Mouse (Mus musculus): ENCODE data around the gene Tekt3. TPM values are rescaled to one million over a fixed set of nuclear protein-coding genes. Genes with fewer than 3 reads are reported as not detected.

Gene Tekt3
- polyA plus RNA-seq, 1 experiment from 2014 or later: 0.79 TPM

DNA sequence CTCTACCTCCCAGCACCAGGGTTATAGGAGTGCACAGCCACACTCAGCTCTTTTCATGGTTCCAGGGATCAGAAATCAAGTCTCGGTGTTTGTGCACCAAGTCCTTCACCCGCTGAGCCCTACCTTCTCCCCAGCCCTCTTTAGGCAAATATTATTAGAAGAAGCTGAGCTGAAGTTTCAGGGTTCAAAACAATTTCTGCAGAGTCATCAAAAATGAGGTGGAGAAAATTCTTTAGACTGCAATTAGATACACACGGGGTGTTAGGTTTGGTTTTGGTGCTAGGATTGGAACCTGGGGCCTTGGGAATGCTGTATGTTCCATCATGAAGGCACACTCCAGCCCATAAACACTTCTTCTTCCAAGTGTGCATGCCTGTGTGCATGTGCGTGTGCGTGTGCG lies 27.2 kb downstream of the Tekt3 start:
- ATAC-seq (no peak), DNase-seq (ENCODE audit: low spot score) (no peak)
- no peak overlapping the region for H3K4me3 ChIP-seq (ENCODE audit: low read depth, low read length)
- H3K36me3 ChIP-seq (ENCODE audit: insufficient read depth, low read length): no peaks in the 10 kb centered on the region
- 72% methylated on average over 6 of the region's 6 CpGs for WGBS
- no peak overlapping the region for H3K4me2 ChIP-seq (replicated peaks; ENCODE audit: low read depth, low read length)
- H3K9me3 ChIP-seq (ENCODE audit: low read length): no peaks in the 10 kb centered on the region
- TF ChIP-seq CTCF (IDR thresholded peaks at IDR 0.05) (no peak), EP300 (IDR thresholded peaks at IDR 0.05) (no peak)
- no peaks in the 10 kb centered on the region for H3K27me3 ChIP-seq (replicated peaks; ENCODE audit: insufficient read depth, low read length)
- H3K9ac ChIP-seq (replicated peaks; ENCODE audit: low read depth): no peak overlapping the region
- peaks cover 4% of the 10 kb centered on the region; the same call in 1 of the 2 replicates for H3K4me1 ChIP-seq (ENCODE audit: insufficient read depth, low read depth, low read length)
- no peak overlapping the region for H3K27ac ChIP-seq (ENCODE audit: low read length)

GRCm38 (mm10) chr11:63090210-63090609 lies 28.8 kb downstream of the Tekt3 start:
- H3K4me1 ChIP-seq (ENCODE audit: insufficient read depth, low read depth, low read length): peaks cover 4% of the 10 kb centered on the region; the same call in 1 of the 2 replicates
- H3K27ac ChIP-seq (ENCODE audit: low read length): no peak overlapping the region
- H3K9me3 ChIP-seq (ENCODE audit: low read length): no peaks in the 10 kb centered on the region
- 27% methylated on average over 4 of the region's 4 CpGs for WGBS
- peak; percentile 55 for DNase-seq (ENCODE audit: low spot score)
- no peak overlapping the region for H3K9ac ChIP-seq (replicated peaks; ENCODE audit: low read depth)
- no peak overlapping the region for H3K4me2 ChIP-seq (replicated peaks; ENCODE audit: low read depth, low read length)
- ATAC-seq: no peak
- H3K36me3 ChIP-seq (ENCODE audit: insufficient read depth, low read length): no peaks in the 10 kb centered on the region
- H3K27me3 ChIP-seq (replicated peaks; ENCODE audit: insufficient read depth, low read length): no peaks in the 10 kb centered on the region
- H3K4me3 ChIP-seq (ENCODE audit: low read depth, low read length): no peak overlapping the region
- TF ChIP-seq CTCF (IDR thresholded peaks at IDR 0.05): no peak
- TF ChIP-seq EP300 (IDR thresholded peaks at IDR 0.05): no peak

DNA sequence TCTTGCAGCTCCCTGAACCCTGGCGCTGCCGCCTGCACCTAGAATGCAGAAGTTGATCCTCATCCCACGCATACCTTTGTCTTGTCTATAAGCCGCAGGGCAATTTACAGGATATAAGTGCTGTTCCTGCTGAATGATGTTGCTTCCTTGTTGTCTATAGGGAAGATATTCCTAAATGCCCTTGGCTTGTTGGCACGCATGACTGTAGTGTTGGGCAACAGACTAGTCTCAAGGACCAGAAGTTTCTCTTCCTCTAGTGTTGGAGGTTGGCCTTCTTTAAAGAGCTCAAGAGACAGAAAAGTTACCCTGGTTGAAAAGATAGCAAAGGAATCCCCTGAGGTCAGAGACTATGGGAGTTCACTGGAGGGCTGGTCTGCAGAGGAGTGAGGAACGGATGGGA lies 29.5 kb downstream of the Tekt3 start:
- H3K9ac ChIP-seq (replicated peaks; ENCODE audit: low read depth): no peak overlapping the region
- H3K27me3 ChIP-seq (replicated peaks; ENCODE audit: insufficient read depth, low read length): no peaks in the 10 kb centered on the region
- no peaks in the 10 kb centered on the region for H3K36me3 ChIP-seq (ENCODE audit: insufficient read depth, low read length)
- DNase-seq (ENCODE audit: low spot score): no peak
- no peaks in the 10 kb centered on the region for H3K9me3 ChIP-seq (ENCODE audit: low read length)
- H3K4me2 ChIP-seq (replicated peaks; ENCODE audit: low read depth, low read length): no peak overlapping the region
- peaks cover 4% of the 10 kb centered on the region; the same call in 1 of the 2 replicates for H3K4me1 ChIP-seq (ENCODE audit: insufficient read depth, low read depth, low read length)
- H3K27ac ChIP-seq (ENCODE audit: low read length): no peak overlapping the region
- no peak overlapping the region for H3K4me3 ChIP-seq (ENCODE audit: low read depth, low read length)
- 92% methylated on average over 6 of the region's 6 CpGs for WGBS
- no peak for TF ChIP-seq CTCF (IDR thresholded peaks at IDR 0.05)
- no peak for ATAC-seq

DNA sequence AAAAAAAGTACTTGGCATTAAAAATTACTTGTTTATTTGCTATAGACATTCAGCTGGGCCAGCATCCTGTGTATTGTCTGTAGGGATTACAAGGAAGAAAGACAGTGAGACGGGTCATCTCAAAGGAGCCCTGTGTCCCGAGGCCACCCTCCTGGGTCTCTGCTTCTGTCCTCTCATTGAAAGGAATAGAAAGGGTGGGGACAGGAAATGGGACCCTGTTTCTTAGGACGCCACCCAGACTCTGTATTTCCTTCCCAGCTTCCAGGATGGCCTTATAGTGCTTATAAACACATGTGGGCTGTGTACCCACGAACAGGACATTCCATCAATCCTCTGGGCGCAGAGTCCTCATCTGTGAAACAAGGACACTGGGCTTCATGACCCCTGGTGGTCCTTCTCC lies 30.8 kb downstream of the Tekt3 start:
- no peaks in the 10 kb centered on the region for H3K36me3 ChIP-seq (ENCODE audit: insufficient read depth, low read length)
- WGBS: 47% methylated on average over 5 of the region's 5 CpGs
- H3K9me3 ChIP-seq (ENCODE audit: low read length): no peaks in the 10 kb centered on the region
- no peaks in the 10 kb centered on the region for H3K27me3 ChIP-seq (replicated peaks; ENCODE audit: insufficient read depth, low read length)
- peak overlapping the region; percentile 33 for H3K27ac ChIP-seq (ENCODE audit: low read length)
- peak; percentile 87 for ATAC-seq
- peak; percentile 53 for DNase-seq (ENCODE audit: low spot score)
- H3K4me1 ChIP-seq (ENCODE audit: insufficient read depth, low read depth, low read length): peaks cover 4% of the 10 kb centered on the region; the same call in 1 of the 2 replicates
- H3K9ac ChIP-seq (replicated peaks; ENCODE audit: low read depth): no peak overlapping the region
- no peak overlapping the region for H3K4me3 ChIP-seq (ENCODE audit: low read depth, low read length)
- no peak overlapping the region for H3K4me2 ChIP-seq (replicated peaks; ENCODE audit: low read depth, low read length)
- peak; percentile 95 for TF ChIP-seq EP300 (IDR thresholded peaks at IDR 0.05)
- TF ChIP-seq CTCF (IDR thresholded peaks at IDR 0.05): peak; percentile 46

GRCm38 (mm10) chr11:63093601-63094000 lies 32.1 kb downstream of the Tekt3 start:
- no peak overlapping the region for H3K4me2 ChIP-seq (replicated peaks; ENCODE audit: low read depth, low read length)
- ATAC-seq (peak; percentile 61), DNase-seq (ENCODE audit: low spot score) (peak; percentile 39)
- 0 out of 2 replicates have a peak overlapping the region, but pooled peaks have one; percentile 58 for H3K27ac ChIP-seq (ENCODE audit: low read length)
- TF ChIP-seq CTCF (IDR thresholded peaks at IDR 0.05) (no peak), EP300 (IDR thresholded peaks at IDR 0.05) (peak; percentile 82)
- H3K36me3 ChIP-seq (ENCODE audit: insufficient read depth, low read length): no peaks in the 10 kb centered on the region
- WGBS: 33% methylated on average over 5 of the region's 5 CpGs
- no peak overlapping the region for H3K9ac ChIP-seq (replicated peaks; ENCODE audit: low read depth)
- no peak overlapping the region for H3K4me3 ChIP-seq (ENCODE audit: low read depth, low read length)
- no peaks in the 10 kb centered on the region for H3K9me3 ChIP-seq (ENCODE audit: low read length)
- H3K27me3 ChIP-seq (replicated peaks; ENCODE audit: insufficient read depth, low read length): no peaks in the 10 kb centered on the region
- peaks cover 4% of the 10 kb centered on the region; the same call in 1 of the 2 replicates for H3K4me1 ChIP-seq (ENCODE audit: insufficient read depth, low read depth, low read length)

DNA sequence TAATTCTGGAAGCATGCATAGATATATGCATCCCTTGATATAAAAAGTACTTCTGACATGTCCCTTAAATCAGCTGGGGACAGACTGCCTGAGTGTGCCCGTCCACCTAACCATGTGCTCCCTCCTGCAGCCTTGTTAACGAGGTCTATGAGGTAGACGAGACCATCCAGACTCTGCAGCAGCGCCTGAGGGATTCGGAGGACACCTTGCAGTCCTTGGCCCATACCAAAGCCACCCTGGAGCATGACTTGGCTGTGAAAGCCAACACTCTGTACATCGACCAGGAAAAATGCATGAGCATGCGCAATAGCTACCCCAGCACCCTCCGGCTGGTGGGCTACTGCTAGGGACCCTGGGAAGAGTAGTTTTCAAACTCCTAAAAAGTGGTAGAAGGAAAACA lies 33.0 kb downstream of the Tekt3 start:
- no peaks in the 10 kb centered on the region for H3K27me3 ChIP-seq (replicated peaks; ENCODE audit: insufficient read depth, low read length)
- peaks cover 4% of the 10 kb centered on the region; the same call in 1 of the 2 replicates for H3K4me1 ChIP-seq (ENCODE audit: insufficient read depth, low read depth, low read length)
- ATAC-seq (no peak), DNase-seq (ENCODE audit: low spot score) (no peak)
- 91% methylated on average over 8 of the region's 8 CpGs for WGBS
- no peak for TF ChIP-seq CTCF (IDR thresholded peaks at IDR 0.05)
- no peak for TF ChIP-seq EP300 (IDR thresholded peaks at IDR 0.05)
- no peak overlapping the region for H3K9ac ChIP-seq (replicated peaks; ENCODE audit: low read depth)
- H3K4me2 ChIP-seq (replicated peaks; ENCODE audit: low read depth, low read length): no peak overlapping the region
- H3K4me3 ChIP-seq (ENCODE audit: low read depth, low read length): no peak overlapping the region
- no peak overlapping the region for H3K27ac ChIP-seq (ENCODE audit: low read length)
- H3K9me3 ChIP-seq (ENCODE audit: low read length): no peaks in the 10 kb centered on the region
- H3K36me3 ChIP-seq (ENCODE audit: insufficient read depth, low read length): no peaks in the 10 kb centered on the region

DNA sequence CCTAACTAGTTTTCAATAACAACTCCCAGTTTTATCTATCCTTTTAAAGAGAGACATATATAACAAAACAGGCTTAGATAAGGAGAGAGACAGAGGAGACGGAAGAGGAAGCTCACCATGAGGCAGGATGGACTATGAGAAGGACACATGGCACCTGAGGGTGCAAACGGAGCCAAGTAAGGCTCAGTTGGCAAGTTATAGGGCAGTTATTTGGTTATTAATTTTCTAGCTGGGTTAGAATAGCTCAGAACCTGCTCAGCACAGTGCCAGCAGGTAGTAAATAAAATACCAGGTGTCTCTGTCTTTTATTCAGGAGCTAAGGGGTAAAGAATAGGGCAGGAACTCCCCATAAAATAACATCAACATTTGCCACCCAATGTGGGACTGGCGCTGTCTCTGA lies 36.6 kb downstream of the Tekt3 start:
- H3K4me2 ChIP-seq (replicated peaks; ENCODE audit: low read depth, low read length): no peak overlapping the region
- WGBS: 85% methylated on average over 3 of the region's 3 CpGs

More for the DNA sequence above, 36.6 kb downstream of the Tekt3 start:
- Histone ChIP-seq H3K4me1 (ENCODE audit: insufficient read depth, low read depth, low read length) (no peaks in the 10 kb centered on the region; the same call in 1 of the 2 replicates), H3K36me3 (ENCODE audit: insufficient read depth, low read length) (no peaks in the 10 kb centered on the region), H3K9ac (replicated peaks; ENCODE audit: low read depth) (no peak overlapping the region), H3K27ac (ENCODE audit: low read length) (no peak overlapping the region), H3K27me3 (replicated peaks; ENCODE audit: insufficient read depth, low read length) (no peaks in the 10 kb centered on the region), H3K4me3 (ENCODE audit: low read depth, low read length) (no peak overlapping the region), H3K9me3 (ENCODE audit: low read length) (no peaks in the 10 kb centered on the region)
- no peak for TF ChIP-seq EP300 (IDR thresholded peaks at IDR 0.05)
- TF ChIP-seq CTCF (IDR thresholded peaks at IDR 0.05): no peak
- DNase-seq (ENCODE audit: low spot score) (no peak), ATAC-seq (no peak)
